In the genomic region with DNA sequence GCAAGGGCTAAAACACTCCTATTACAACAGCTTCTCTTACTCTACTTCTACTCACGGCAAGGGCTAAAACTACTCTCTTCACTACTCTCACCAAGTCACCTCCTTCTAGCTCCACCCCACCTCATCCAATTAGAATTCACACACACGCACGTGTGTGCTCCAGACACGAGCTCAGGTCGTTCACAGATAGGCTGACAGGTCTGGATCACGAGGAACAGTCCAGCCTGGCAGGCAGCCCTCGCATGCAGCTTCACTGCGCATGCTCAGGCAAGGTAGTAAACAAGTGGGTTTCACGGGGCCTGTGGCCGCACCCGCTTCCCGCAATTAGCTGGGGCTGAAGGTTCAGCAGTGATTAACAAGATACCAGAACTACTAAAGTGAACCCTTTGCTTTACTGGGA, we compare ENCODE assay signal across 6 mouse cellular contexts. TPM values are rescaled to one million over a fixed set of nuclear protein-coding genes. Genes with fewer than 3 reads are reported as not detected.
DNase-seq lines count a peak whose midpoint lies in the region; ATAC-seq and TF ChIP-seq lines count a peak whose summit lies in the region.
"Not testable (repeated sequence)": the region's sequence is repeated elsewhere in the genome, so short reads cannot be mapped to it uniquely, and the experiment has no call there.

No protein-coding gene starts in this region.

- 57% methylated on average over 12 of the region's 12 CpGs for WGBS in intestine, postnatal 0 days
- WGBS in kidney, adult 2 months, result 59% methylated on average over 12 of the region's 12 CpGs

- not testable (repeated sequence) for TF ChIP-seq POLR2A in ES-Bruce4 (IDR thresholded peaks at IDR 0.05; ENCODE audit: insufficient read depth, low read length); kidney, adult 2 months (IDR thresholded peaks at IDR 0.05; ENCODE audit: low read depth, low read length)

- H3K9me3 ChIP-seq in ES-Bruce4 (replicated peaks; ENCODE audit: control insufficient read depth, insufficient read depth, low read length, poor library complexity, severe bottlenecking); intestine, postnatal 0 days (ENCODE audit: control insufficient read depth): not testable (repeated sequence)

- not testable (repeated sequence) for H3K9ac ChIP-seq in ES-Bruce4 (ENCODE audit: low read depth, poor library complexity, severe bottlenecking); intestine, postnatal 0 days (ENCODE audit: low read depth, low read length)

- peak; percentile 77; the same call in 1 of the 2 replicates for TF ChIP-seq EP300 in ES-Bruce4 (IDR thresholded peaks at IDR 0.05; ENCODE audit: insufficient read depth, low read depth, low read length)

- not testable (repeated sequence) for H3K4me3 ChIP-seq in ES-Bruce4 (ENCODE audit: low read depth, low read length); gastrocnemius, adult 2 months; intestine, postnatal 0 days (ENCODE audit: low read depth, low read length); kidney, adult 2 months (ENCODE audit: insufficient read depth, low read depth, low read length)

- peaks cover 45% of the 10 kb centered on the region for H3K36me3 ChIP-seq in ES-Bruce4 (ENCODE audit: control insufficient read depth, insufficient read depth, low read length, poor library complexity, severe bottlenecking)
- peaks cover 71% of the 10 kb centered on the region for H3K36me3 ChIP-seq in intestine, postnatal 0 days (ENCODE audit: control insufficient read depth, insufficient read depth)
- not testable (repeated sequence) for H3K36me3 ChIP-seq in kidney, adult 2 months (ENCODE audit: control insufficient read depth, insufficient read depth, low read length)

- not testable (repeated sequence) for H3K4me1 ChIP-seq in ES-Bruce4 (ENCODE audit: control insufficient read depth, insufficient read depth, low read length); intestine, postnatal 0 days (replicated peaks; ENCODE audit: control insufficient read depth, insufficient read depth, low read length); kidney, adult 2 months (ENCODE audit: control insufficient read depth, insufficient read depth, low read length)

- peak; percentile 91 for DNase-seq in R1 (ENCODE audit: low read depth, low spot score)
- peak; percentile 4 for DNase-seq in gastrocnemius, adult 2 months
- DNase-seq in kidney, adult 2 months, result peak; percentile 62
- DNase-seq in kidney, postnatal 25 days, result peak; percentile 34 to 75

- not testable (repeated sequence) for TF ChIP-seq CTCF in ES-Bruce4 (IDR thresholded peaks at IDR 0.05; ENCODE audit: low read depth, low read length); gastrocnemius, adult 2 months (IDR thresholded peaks at IDR 0.05); intestine, postnatal 0 days (IDR thresholded peaks at IDR 0.05; ENCODE audit: low read depth); kidney, adult 2 months (conservative IDR thresholded peaks at IDR 0.05; ENCODE audit: insufficient read depth, insufficient read length, low read depth, low read length)

- H3K27ac ChIP-seq in ES-Bruce4 (ENCODE audit: insufficient read depth, low read length), result 0 out of 2 replicates have a peak overlapping the region, but pooled peaks have one; percentile 15
- H3K27ac ChIP-seq in gastrocnemius, adult 2 months; intestine, postnatal 0 days (ENCODE audit: low read depth, low read length): not testable (repeated sequence)
- peak overlapping the region; percentile 8; the same call in 1 of the 2 replicates for H3K27ac ChIP-seq in kidney, adult 2 months (ENCODE audit: insufficient read depth, low read depth, low read length)

- intact Hi-C loops in gastrocnemius, adult 2 months (cut with DNase I), result not testable (repeated sequence)

- not testable (repeated sequence) for H3K4me2 ChIP-seq in intestine, postnatal 0 days (replicated peaks; ENCODE audit: low read depth)

- ATAC-seq in intestine, postnatal 0 days, result peak; percentile 84

- H3K27me3 ChIP-seq in ES-Bruce4 (ENCODE audit: control insufficient read depth, insufficient read depth, low read length, poor library complexity, severe bottlenecking); intestine, postnatal 0 days (replicated peaks; ENCODE audit: control insufficient read depth, insufficient read depth, low read length); kidney, adult 2 months (replicated peaks; ENCODE audit: control insufficient read depth, insufficient read depth, low read length): not testable (repeated sequence)

RNA-seq across cellular contexts. Expression of a gene that starts 16.7 kb away (rescaled TPM):
- polyA plus RNA-seq in ES-Bruce4 (2011; ENCODE audit: insufficient read depth, insufficient read length, low read depth, missing spikeins), result 21.1 and 25.5 TPM in 2 replicates
- 10 to 100 TPM; 11.1 to 11.7 TPM for total RNA-seq in gastrocnemius, adult 2 months (2021)
- 20.2 and 26.1 TPM in 2 replicates for polyA plus RNA-seq in intestine, postnatal 0 days (2015; fragmentation: Nextera tagmentation; extraction: Ambion mirVana)
- polyA plus RNA-seq in kidney, adult 2 months (2012; rRNA removed), result 23.4 and 26.1 TPM in 2 replicates

RNA-seq across cellular contexts. Expression of a gene that starts 23.2 kb away (rescaled TPM):
- polyA plus RNA-seq in ES-Bruce4 (2011; ENCODE audit: insufficient read depth, insufficient read length, low read depth, missing spikeins), result 423 and 447 TPM in 2 replicates
- not detected for total RNA-seq in gastrocnemius, adult 2 months (2021)
- polyA plus RNA-seq in intestine, postnatal 0 days (2015; fragmentation: Nextera tagmentation; extraction: Ambion mirVana), result 109 and 119 TPM in 2 replicates
- polyA plus RNA-seq in kidney, adult 2 months (2012; rRNA removed), result 34.8 and 36.5 TPM in 2 replicates

Comparison
In these comparisons a context has a peak if more than half of its experiments do, and no peak if none do; other contexts are left out.
1. DNase-seq: peak in every context shown above with its lines; median percentile 91 in R1; 62 in kidney, adult 2 months; 54 in kidney, postnatal 25 days; 4 in gastrocnemius, adult 2 months.